Mouse (Mus musculus) heart, postnatal 4 days (tissue): ENCODE measurements around the gene Drap1. TPM values are rescaled to one million over a fixed set of nuclear protein-coding genes. Genes with fewer than 3 reads are reported as not detected.

Source experiments
- DNase-seq: peaks from one replicate; pipeline ENCODE4 v3.0.0; 2021
- total RNA-seq, 2 experiments: library from RNA; stranded (reverse); gene quantifications; 2 replicates each; pipeline ENCODE4 v1.2.3; 2021

Drap1 gene
- total RNA-seq, 2 experiments from 2014 or later, result 231 to 246 TPM

DNA sequence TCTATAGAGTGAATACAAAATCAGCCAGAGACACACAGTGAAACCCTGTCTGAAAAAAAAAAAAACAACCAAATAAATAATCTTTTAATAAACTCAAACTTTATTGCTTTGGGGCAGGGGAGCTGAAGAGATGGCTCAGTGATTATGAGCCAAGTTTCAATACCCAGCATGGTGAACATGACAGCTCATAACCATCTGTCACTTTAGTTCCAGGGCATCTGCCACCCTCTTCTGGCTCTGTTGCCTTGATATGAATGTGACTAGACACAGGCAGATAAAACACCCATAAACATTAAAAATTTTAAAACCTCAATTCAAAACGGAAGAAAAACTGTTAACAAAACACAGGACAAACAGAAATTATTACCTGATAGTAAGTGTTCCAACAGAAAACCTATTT lies 47.3 kb downstream of the Drap1 start:
- DNase-seq, result no peak

DNA sequence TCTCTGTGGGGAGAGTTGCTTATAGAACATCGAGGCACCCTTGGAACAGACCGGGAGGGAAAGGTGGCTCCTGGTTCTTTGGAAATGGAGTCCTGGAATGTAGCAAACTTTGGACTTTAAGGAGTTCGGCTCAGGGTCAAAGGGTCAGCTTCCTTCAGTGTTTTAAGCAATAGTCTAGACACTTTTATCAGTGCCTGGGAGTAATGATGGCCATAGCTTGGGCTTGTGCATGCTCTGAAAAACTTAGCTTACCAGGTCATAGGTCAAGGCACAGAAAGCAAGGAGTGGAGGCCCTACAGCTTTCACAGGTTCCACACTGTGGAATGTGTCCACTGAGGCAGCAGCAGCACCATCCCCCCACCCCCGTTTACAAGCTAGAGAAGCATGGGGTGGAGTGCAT lies 50.0 kb downstream of the Drap1 start:
- DNase-seq, result no peak

DNA sequence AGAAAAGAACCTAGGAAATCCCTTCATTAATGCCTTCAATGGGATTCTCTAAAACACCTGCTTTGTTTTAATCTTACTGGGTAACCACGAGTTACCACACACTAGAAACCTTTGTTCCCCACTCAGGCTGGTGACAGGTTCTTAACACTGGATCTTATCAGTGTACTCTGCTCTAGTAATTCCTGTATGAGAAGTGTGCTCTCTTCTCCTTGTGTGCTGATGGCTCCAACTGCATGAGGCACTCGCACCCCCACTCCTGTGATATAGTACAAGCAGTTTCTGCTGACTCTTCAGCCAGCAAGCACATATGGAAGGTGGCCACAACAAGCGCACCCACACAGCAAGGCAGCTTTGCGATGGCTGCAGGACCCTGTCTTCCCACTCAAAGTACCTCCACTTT lies 50.6 kb downstream of the Drap1 start:
- DNase-seq, result no peak

Other genes starting within 250 kb of the Drap1 start
- 10 to 100 TPM; 27.6 to 28.7 TPM for gene Pacs1, start 151.9 kb downstream of the Drap1 start, total RNA-seq
- gene Sf3b2, start 129.5 kb downstream of the Drap1 start, total RNA-seq, result 100 to 1,000 TPM; 136 to 139 TPM
- gene Gal3st3, start 126.6 kb downstream of the Drap1 start, total RNA-seq, result 1 to 10 TPM; 7.4 to 9.3 TPM
- not detected for gene Catsper1, start 89.2 kb downstream of the Drap1 start, total RNA-seq
- gene Cst6, start 75.4 kb downstream of the Drap1 start, total RNA-seq, result 1 to 10 TPM in 1 of 2 experiments, under 1 TPM in 1; 0.81 to 3.0 TPM
- 10 to 100 TPM; 35.0 to 37.3 TPM for gene Eif1ad, start 58.2 kb downstream of the Drap1 start, total RNA-seq
- gene Banf1, start 57.8 kb downstream of the Drap1 start, total RNA-seq, result 100 to 1,000 TPM; 234 to 244 TPM
- gene Sart1, start 36.3 kb downstream of the Drap1 start, total RNA-seq, result 10 to 100 TPM; 52.6 to 54.1 TPM
- gene Tsga10ip, start 22.5 kb downstream of the Drap1 start, total RNA-seq, result under 1 TPM; 0.45 to 0.48 TPM
- 10 to 100 TPM; 35.2 to 35.3 TPM for gene AI837181, start 165 bp upstream of the Drap1 start, total RNA-seq
- not detected for gene Fosl1, start 22.6 kb upstream of the Drap1 start, total RNA-seq
- gene Ccdc85b, start 32.9 kb upstream of the Drap1 start, total RNA-seq, result 10 to 100 TPM; 13.5 to 13.9 TPM
- 100 to 1,000 TPM; 106 to 118 TPM for gene Fibp, start 35.6 kb upstream of the Drap1 start, total RNA-seq
- under 1 TPM; 0.24 to 0.50 TPM for gene Ctsw, start 43.5 kb upstream of the Drap1 start, total RNA-seq
- 10 to 100 TPM; 36.7 to 37.8 TPM for gene Efemp2, start 49.0 kb upstream of the Drap1 start, total RNA-seq
- 10 to 100 TPM; 27.9 to 32.9 TPM for gene Mus81, start 63.4 kb upstream of the Drap1 start, total RNA-seq
- gene Cfl1, start 65.5 kb upstream of the Drap1 start, total RNA-seq, result 100 to 1,000 TPM; 719 to 727 TPM
- gene 1700020D05Rik, start 78.8 kb upstream of the Drap1 start, total RNA-seq, result 1 to 10 TPM; 1.5 to 2.1 TPM
- gene Snx32, start 85.6 kb upstream of the Drap1 start, total RNA-seq, result 1 to 10 TPM; 7.8 to 7.9 TPM
- not detected for gene Ovol1, start 135.7 kb upstream of the Drap1 start, total RNA-seq
- 1 to 10 TPM; 3.8 to 4.6 TPM for gene Ap5b1, start 143.0 kb upstream of the Drap1 start, total RNA-seq
- 10 to 100 TPM; 92.4 to 94.5 TPM for gene Rnaseh2c, start 176.9 kb upstream of the Drap1 start, total RNA-seq
- gene Kat5, start 185.3 kb upstream of the Drap1 start, total RNA-seq, result 10 to 100 TPM; 38.3 to 49.2 TPM
- 10 to 100 TPM; 33.0 to 38.6 TPM for gene Rela, start 212.5 kb upstream of the Drap1 start, total RNA-seq
- gene Sipa1, start 238.7 kb upstream of the Drap1 start, total RNA-seq, result 10 to 100 TPM; 40.2 to 42.2 TPM